Mouse (Mus musculus) T-cell, adult 2 months (primary cell): ENCODE measurements around the gene Raf1.

ENCODE experiments used
- DNase-seq: peaks from one replicate; pipeline ENCODE4 v3.0.0; 2022; ENCODE audit warnings: low spot score

Gene Raf1

DNA sequence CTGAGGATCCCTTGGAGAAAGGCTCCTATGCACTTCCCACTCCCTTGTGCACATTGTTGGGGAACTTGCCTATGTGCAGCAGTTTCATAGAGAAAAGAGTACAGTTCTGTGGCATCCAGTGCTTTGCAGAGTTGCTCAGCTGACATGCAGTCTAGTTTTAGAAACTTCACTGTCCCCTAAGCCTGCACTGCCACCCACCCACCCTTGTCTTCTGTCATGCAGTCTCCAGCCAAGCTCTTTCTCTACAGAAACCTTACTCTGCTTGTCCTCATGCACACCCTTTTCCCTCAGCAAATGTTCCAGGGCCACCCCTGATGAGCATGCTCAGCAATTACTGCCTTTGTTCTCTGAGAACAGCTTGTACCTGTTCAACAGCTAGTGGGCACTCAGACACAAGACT is 62.6 kb downstream of the Raf1 start:
- no peak for DNase-seq

DNA sequence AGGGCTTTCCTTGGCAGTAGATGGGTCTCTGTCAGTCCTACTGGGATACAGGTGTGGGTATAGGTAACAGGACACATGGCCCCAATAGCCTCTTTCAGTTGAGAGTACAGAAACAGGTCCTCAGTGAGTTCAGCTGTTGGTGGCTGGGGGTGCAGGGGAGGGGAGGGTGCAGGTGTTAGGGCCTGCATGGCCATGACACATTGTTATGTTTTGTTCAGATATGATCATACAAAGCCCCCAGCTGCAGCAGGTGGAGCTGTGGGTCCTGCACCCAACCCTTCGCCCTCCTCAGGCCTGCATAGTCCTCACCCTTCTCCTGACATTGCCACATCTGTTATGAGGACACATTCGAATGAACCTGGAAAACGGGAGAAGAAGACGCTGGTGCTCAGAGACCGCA is 66.1 kb downstream of the Raf1 start:
- no peak for DNase-seq

DNA sequence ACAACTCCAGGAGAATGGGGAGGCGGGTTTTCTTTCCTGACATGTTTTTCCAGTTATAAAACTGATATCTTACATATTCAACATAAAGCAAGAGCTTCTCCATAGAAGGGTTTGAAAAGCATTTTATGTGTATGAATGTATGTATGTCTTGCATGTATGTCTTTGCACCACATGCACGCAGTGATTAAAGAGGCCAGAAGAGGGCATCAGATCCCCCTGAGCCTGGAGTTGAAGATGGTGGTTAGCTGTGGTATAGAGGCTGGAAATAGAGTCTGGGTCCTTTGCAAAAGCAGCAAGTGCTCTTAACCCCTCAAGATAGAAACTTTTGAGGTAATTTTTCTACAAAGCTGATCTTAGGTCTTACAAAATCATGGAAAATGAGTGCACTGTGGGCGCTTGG is 67.3 kb downstream of the Raf1 start:
- DNase-seq, result peak; percentile 29

DNA sequence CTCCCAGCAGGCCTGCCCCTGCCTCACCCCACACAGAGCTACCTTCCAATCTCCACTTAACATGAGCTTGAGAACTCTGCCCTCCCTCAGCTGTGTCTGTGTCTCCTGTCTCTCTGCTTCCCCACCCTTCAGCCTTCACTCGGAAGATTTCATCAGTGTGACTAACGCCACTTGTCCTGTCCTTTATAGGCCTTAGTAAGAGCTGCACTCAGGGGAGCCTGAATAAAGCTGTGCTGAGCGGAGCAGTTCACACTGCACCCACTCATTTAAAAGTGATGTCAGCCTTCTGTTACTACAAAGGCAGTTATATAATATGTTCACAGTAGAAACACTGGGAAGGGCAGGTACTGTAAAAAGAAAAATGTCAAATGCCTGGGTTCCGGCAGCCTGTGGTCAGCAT is 69.0 kb downstream of the Raf1 start:
- no peak for DNase-seq

DNA sequence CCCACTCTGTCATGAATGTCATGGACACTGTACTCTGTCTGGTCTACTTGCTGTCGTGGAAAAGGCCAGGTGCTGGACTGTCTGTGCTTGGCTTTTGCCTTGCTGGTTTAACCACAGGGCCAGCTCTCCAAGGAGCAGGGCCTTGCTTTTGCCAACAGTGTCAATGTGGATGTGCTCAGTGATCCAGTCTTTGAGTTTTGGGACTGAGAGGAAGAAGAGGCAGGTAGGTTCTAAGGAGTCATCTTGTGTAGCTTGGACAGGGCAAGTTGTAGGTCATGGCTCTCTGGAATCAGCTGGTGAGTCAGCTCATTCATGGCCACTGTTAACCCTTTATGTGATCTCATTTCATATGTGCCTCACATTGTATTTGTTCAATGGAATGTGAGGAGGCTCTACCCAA is 70.0 kb downstream of the Raf1 start:
- DNase-seq, result no peak

DNA sequence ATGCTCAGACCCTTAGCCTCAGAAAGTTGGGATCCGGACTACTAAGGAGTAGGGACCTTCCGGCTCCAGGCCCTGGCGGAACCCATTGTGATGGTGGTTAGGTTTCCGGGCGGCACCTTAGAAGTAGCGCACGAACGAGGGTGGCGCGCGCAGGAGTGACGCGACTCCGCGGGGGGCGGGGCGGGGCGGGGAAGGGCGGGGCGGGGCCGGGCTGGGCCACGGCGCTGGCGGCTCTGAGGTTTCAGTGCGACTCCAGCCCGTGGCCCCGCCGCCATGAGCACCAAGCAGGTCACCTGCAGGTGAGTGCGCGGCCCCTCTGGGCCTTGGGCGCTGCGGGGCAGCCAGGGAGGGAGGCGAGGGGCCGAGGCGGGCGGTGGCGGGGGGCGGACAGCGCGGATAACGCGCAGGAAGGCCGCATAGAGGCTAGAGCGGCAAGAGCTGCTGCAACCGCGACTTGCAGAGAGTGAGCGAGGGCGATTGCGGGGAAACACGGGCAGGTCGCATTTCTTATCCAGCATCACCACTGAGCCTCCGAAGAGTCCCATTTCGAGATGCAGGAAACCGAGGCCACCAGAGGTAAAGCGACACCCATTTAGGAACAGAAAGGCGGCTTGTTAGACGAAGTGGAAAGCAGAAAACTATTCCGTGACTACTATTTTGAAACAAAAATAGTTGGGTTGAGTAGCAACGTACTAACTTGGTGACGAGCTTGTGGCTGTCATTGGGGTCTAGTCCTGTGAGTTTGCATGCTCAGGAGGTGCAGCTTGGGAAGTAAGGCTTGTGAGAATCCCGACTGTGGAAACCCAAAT is 74.5 kb downstream of the Raf1 start, which contains the start of gene Mkrn2:
TSS of gene Mkrn2 (plus strand) at position 188 of the 809 bp plus-strand sequence.
- DNase-seq, result peak; percentile 80

DNA sequence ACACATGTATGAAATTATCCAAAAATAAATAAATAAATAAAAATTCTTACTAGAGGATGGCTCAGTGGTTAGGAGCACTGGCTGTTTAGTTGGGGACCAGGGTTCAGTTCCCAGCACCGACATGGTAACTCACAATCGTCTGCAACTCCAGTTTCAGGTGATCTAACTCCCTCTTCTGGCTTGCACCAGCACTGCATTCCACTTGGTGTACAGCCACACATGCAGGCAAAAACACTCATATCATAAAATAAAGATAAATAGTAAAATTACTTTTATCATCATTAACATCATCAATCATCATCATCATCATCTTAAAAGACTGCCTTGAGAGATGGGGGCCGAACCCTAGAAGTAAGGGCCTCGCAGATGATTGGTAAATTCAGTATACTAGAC is 75.1 kb downstream of the Raf1 start:
- no peak for DNase-seq

DNA sequence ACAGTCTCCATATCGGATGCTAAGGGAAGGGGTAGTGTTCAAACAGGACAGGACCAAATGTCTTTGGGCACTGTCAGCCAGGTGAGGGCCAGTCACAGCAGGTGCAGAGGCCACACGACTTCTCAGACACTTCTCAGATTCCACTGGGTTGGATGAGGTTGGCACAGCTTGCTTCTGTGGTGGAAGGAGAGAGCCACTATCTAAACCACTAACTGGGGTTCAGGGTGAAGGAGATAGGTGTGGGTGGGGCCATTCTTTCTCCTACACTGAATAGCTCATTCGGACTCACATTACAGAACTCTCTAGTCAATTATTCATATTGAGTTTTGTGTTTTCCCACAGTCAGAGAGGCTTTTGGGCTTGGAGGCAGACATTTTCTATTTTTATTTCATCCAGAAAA is 80.8 kb downstream of the Raf1 start:
- no peak for DNase-seq

DNA sequence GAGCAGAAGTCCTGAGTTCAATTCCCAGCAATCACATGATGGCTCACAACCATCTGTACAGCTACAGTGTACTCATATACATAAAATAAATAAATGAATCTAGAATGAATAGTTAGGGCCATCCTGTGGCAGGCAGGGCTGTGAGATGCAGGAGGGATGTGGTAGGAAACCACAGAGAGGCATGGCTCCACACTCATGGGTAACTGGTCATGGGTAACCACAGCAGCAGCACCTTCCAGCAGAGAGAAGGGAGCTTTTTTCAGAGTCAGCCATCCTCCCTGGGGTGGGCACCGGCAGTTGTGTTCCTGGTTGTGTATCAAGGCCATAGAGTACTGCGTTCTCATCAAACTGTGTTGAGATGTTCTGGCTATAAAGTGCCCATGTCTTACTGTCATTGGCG is 82.0 kb downstream of the Raf1 start:
- peak; percentile 68 for DNase-seq

DNA sequence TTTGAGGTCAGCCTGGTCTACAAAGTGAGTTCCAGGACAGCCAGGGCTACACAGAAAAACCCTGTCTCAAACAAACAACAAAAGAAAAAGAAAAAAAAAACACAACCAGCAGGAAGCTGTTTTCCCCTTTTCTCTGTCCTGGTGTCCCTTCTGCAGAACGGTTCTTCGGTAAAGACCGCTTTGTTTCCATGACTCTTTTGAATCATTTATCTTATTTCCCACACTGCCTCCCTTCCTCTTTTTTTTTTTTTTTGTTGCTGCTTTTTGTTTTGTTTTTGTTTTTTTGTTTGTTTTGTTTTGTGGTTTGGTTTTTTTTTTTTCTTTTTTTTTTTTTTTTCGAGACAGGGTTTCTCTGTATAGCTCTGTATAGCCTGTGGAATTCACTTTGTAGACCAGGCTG is 83.2 kb downstream of the Raf1 start:
- DNase-seq, result no peak

DNA sequence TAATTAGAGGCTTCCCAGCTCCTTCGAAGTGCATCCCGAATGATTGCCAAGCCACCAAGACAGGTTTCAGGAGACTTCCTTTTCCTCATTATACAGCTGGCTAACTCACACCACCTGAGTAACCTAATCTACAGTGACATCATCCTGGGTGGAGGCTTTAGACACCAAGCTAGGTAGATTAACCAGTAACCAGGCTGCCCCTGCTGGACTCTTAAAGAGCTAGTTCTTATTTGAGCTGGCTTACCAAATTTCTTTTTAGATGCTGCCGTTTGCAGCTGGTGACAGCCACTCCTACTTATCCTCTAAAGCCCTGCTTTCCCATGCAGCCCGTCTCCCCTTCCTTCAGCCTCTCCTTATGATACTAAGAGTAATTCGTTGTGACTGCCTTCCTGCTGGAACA is 84.0 kb downstream of the Raf1 start, which contains the start of gene Mkrn2os:
TSS of gene Mkrn2os (minus strand) at position 119 of the 400 bp plus-strand sequence.
- DNase-seq, result no peak

DNA sequence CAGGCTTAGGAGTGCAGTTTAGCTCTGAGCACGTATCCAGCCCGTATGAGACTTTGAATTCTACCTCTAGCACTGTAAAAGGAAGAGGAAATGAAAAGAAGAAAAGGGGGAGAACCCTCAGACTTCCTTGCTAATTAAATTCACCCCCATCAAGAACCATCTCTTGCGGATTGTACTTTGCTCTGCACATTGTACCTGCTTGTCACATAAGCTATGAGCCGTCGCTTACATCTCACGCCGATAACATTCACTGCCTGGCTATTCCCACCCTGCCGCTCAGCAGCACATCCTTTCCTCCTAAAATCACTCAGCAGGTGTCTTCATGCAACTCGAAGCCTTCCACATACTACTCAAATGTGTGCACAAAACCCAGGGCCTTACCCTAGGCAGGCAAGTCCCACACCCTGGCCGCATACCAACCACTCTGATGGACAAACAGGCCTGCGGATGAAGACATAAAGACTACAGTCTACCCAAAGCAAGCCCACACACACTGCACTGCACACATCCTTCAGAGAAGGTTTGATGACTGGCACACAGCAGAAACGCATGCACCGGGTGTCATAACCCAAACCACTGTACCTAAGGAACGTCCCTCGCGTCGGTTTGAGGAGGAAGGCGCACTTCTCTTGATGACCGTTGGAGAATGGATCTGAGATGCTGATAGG is 84.6 kb downstream of the Raf1 start:
- DNase-seq, result no peak

DNA sequence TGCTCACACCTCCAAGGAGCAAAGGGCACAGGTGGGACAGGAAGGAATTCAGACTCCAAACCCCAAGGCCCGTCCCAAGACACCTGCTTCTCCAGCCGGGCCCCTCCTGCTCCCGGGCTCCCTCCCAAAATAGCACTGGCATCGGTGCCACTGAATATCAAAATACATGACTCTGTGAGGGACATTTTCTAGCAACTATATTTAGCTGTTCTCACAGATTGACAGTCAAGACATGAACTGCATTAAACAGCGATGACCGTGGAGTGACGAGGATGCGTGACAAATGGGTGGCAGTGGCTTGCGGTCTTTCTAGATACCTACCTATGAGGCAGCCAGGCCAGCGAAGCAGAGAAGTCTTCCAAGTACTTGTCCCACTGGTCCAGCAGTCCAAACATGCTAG is 90.1 kb downstream of the Raf1 start:
- DNase-seq, result no peak

DNA sequence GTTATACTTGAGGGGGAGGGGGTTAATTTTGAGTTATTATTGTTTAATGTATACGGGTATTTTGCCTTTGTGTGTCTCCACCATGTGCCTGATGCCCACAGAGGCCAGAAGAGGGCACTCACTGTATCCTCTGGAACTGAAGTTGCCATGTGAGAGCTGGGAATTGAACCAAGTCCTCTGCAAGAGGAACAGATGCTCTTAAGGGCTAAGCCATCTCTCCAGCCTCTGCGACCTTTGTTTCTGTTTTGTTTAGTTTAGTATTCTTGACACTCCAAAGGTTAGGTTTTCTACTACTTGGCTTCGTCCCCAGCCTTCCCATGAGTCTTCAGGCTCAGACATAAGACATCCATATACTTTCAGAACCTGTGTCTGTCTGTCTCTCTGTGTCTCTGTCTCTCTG is 92.3 kb downstream of the Raf1 start:
- no peak for DNase-seq

DNA sequence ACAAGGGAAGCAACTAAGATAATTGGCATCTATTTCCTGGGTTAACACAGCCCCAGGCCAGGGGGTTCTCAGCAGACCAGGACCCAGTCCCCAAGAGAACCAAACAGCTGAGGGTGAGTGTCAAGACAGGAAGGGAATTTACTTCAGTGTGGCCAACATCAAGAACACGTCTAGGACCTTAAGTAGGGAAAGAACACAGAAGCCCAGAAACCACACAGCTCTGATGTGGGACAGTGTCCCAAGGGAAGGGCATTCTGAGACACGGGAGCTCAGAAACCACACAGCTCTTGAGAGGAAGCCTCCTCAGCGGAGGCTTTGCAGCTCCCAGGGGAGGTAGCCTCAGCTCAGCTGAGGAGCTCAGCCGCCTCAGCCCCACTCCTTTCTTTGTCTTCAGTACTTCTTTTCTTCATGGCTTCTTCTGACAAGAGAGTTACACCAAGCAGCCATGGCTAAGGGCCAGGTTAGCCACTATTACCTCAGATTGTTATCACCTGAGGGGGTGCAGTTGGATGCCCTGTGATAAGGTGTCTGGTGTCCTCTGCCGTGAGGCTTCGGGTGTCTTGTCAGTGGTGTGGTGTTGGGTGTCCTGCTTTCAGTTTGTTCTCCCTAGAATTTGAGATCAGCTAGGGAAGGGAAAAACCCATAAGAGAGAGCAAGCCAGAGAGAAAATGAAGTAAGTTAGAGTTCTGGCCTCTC is 92.9 kb downstream of the Raf1 start:
- DNase-seq, result no peak

DNA sequence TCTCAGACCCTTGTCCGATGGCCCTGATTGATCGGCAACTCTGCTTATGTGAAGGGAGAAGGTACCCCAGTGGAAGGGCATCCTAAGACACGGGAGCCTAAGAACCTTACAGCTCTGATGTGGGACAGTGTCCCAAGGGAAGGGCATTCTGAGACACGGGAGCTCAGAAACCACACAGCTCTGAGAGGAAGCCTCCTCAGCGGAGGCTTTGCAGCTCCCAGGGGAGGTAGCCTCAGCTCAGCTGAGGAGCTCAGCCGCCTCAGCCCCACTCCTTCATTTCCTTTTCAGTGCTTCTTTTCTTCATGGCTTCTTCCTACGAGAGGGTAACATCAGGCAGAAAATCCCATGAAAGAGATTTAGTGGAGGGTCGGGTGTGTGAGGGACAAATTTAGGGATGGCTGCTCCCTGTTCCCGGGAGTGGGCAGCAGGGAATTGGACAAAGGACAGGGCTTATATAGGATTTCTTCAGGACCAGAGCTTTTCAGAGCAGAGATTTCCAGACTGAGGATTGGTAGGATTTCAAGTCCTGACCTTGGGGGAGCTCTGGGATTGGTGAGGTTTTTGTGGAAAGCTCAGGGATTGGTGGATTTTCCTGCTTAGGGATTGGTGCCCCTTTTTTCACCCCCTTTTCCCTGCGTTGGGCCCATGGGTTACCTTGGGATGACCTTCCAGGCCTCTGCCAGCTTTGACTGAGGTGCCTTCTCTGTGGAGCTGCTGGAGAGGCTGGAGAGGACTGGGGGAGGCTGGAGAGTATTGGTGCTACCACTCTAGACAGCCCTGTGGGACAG is 93.9 kb downstream of the Raf1 start:
- DNase-seq, result no peak

DNA sequence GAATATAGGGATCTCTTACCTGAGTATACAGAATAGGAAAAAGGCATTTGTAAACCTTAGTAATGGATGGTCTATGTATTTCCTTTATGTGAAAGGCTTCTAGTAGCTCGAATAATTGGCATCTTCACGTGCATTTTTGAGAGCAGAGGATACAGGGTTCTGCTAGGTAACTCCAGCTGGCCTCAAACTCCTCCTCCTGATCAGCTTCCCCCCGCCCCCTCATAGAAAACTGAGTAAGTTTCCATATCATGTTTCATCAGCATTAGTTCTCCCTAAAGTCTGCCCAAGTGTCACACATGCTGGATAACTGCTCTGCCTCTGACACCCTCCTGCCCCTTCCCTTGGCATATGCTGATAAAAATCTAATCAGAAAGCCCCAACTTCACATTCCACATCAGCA is 95.6 kb downstream of the Raf1 start:
- DNase-seq, result no peak

DNA sequence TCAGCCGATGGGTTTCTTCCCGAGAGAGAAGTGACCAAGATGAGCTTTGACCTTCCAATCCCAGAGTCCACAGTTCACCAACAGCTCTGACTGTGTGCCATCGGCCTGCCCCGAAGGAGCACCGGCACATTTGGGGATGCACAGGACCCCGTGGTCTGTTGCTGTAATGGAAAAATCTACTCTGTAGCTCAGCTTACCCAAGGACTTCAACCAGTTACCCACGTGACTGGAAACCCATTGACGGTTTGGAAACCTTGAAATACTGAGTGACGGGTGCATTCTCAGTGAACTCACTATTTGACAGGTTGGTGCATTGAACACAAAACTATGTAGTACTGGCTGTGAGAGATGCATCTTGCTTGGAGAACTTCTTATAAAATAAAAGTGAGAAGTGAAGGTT is 98.5 kb downstream of the Raf1 start:
- DNase-seq, result no peak

DNA sequence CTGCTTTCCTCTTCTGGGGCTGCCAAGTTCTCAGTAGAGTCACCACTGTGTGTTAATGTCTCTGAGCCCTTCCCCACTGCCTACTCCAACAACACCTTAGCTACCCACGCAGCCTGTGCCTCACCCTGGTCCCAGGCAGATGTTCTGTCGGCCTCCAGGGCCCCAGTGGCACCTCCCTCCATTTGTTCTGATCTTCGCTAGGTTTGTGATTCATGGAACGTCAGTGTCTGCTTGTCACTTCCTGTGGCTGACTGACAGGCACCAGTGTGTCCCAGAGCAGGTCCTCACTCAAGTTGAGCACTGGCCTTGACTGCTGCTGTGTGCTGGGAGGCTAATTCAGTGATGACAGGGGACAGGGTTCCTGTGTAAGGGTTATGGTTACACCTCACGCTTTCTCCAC is 99.0 kb downstream of the Raf1 start:
- no peak for DNase-seq

DNA sequence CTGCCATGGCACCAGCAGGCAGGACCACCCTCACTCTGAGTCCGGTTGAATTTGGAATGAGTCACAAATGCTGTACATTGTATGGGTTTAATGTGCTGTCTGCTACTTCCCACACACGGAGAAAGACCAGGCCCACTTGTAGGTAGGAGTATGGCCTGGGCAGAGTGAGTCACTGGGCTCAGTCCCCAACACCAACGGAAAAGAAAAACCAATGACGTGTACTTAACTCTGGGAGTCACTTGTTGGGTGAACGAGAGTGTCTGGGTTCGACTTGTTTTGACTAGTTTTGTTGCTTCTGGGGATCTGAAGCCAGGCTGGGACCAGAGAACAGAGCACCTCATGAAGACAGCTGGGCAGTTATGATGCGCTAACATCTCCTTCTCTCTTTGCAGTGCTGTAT is 102.3 kb downstream of the Raf1 start:
- no peak for DNase-seq
